ENCODE assay signal across 7 mouse cellular contexts in genomic region chr9:62838146-62838505, GRCm38 (mm10). TPM values are rescaled to one million over a fixed set of nuclear protein-coding genes. Genes with fewer than 3 reads are reported as not detected.
DNase-seq lines count a peak whose midpoint lies in the region; ATAC-seq and TF ChIP-seq lines count a peak whose summit lies in the region.

No protein-coding gene starts in this region.

- TF ChIP-seq POLR2A in small intestine, adult 2 months (IDR thresholded peaks at IDR 0.05; ENCODE audit: low read depth, low read length), result no peak

- H3K4me3 ChIP-seq in lung, postnatal 0 days (ENCODE audit: low read depth, low read length), result peak overlapping the region; percentile 69
- peak overlapping the region; percentile 71 for H3K4me3 ChIP-seq in forebrain, embryonic 10.5 days
- peak overlapping the region; percentile 66 for H3K4me3 ChIP-seq in limb, embryonic 12.5 days (replicated peaks)
- H3K4me3 ChIP-seq in small intestine, adult 2 months (ENCODE audit: low read depth, low read length), result peak overlapping the region; percentile 81

- no peak for DNase-seq in lung, postnatal 0 days (ENCODE audit: low spot score)
- DNase-seq in lung, postnatal 4 days, result no peak
- DNase-seq in forebrain, embryonic 10.5 days (ENCODE audit: extremely low spot score, low spot score), result no peak
- DNase-seq in natural killer cell, adult 2 months (ENCODE audit: low spot score in 2 of 2), result no peak
- no peak for DNase-seq in MN1 (ENCODE audit: low spot score)

- peaks cover 8% of the 10 kb centered on the region; the same call in 1 of the 2 replicates for H3K4me1 ChIP-seq in lung, postnatal 0 days (ENCODE audit: insufficient read depth, low read depth, low read length)
- peaks cover 44% of the 10 kb centered on the region for H3K4me1 ChIP-seq in forebrain, embryonic 10.5 days
- H3K4me1 ChIP-seq in limb, embryonic 12.5 days (replicated peaks), result peaks cover 23% of the 10 kb centered on the region
- peaks cover 15% of the 10 kb centered on the region; the same call in 1 of the 2 replicates for H3K4me1 ChIP-seq in small intestine, adult 2 months (ENCODE audit: control insufficient read depth, insufficient read depth, insufficient read length, low read length)

- 7% methylated on average over 8 of the region's 8 CpGs for WGBS in lung, postnatal 0 days
- WGBS in forebrain, embryonic 10.5 days, result 20% methylated on average over 8 of the region's 8 CpGs
- WGBS in limb, embryonic 12.5 days, result 16% methylated on average over 8 of the region's 8 CpGs
- WGBS in small intestine, adult 2 months, result 17% methylated on average over 8 of the region's 8 CpGs

- ATAC-seq in lung, postnatal 0 days, result no peak
- no peak for ATAC-seq in limb, embryonic 12.5 days (ENCODE audit: insufficient number of reproducible peaks, insufficient read depth, low FRiP score, low TSS enrichment, low read depth)

- H3K27ac ChIP-seq in lung, postnatal 0 days (ENCODE audit: low read length), result 0 out of 2 replicates have a peak overlapping the region, but pooled peaks have one; percentile 40
- peak overlapping the region; percentile 94 for H3K27ac ChIP-seq in forebrain, embryonic 10.5 days
- H3K27ac ChIP-seq in limb, embryonic 12.5 days, result peak overlapping the region; percentile 92
- H3K27ac ChIP-seq in small intestine, adult 2 months (ENCODE audit: insufficient read depth, low read depth, low read length), result 0 out of 2 replicates have a peak overlapping the region, but pooled peaks have one; percentile 26

- no peaks in the 10 kb centered on the region for H3K36me3 ChIP-seq in lung, postnatal 0 days (ENCODE audit: insufficient read depth, low read length)
- H3K36me3 ChIP-seq in forebrain, embryonic 10.5 days (replicated peaks), result peaks cover 9% of the 10 kb centered on the region
- H3K36me3 ChIP-seq in limb, embryonic 12.5 days, result no peaks in the 10 kb centered on the region
- H3K36me3 ChIP-seq in small intestine, adult 2 months (ENCODE audit: control insufficient read depth, insufficient read depth, low read length), result no peaks in the 10 kb centered on the region

- H3K27me3 ChIP-seq in lung, postnatal 0 days (replicated peaks; ENCODE audit: insufficient read depth, low read length), result no peaks in the 10 kb centered on the region
- H3K27me3 ChIP-seq in forebrain, embryonic 10.5 days (ENCODE audit: poor library complexity, severe bottlenecking), result no peaks in the 10 kb centered on the region
- H3K27me3 ChIP-seq in limb, embryonic 12.5 days, result no peaks in the 10 kb centered on the region
- H3K27me3 ChIP-seq in small intestine, adult 2 months (ENCODE audit: control insufficient read depth, insufficient read depth, low read length), result no peaks in the 10 kb centered on the region

- peak overlapping the region; percentile 89 for H3K4me2 ChIP-seq in lung, postnatal 0 days (replicated peaks; ENCODE audit: low read depth, low read length)
- H3K4me2 ChIP-seq in limb, embryonic 12.5 days, result peak overlapping the region; percentile 65

- no peak for TF ChIP-seq CTCF in lung, postnatal 0 days (IDR thresholded peaks at IDR 0.05)
- TF ChIP-seq CTCF in small intestine, adult 2 months (IDR thresholded peaks at IDR 0.05; ENCODE audit: extremely low read depth, insufficient read length, insufficient replicate concordance, low read depth, low read length), result no peak

- no peak overlapping the region for H3K9ac ChIP-seq in lung, postnatal 0 days (replicated peaks; ENCODE audit: low read depth)
- 0 out of 2 replicates have a peak overlapping the region, but pooled peaks have one; percentile 35 for H3K9ac ChIP-seq in limb, embryonic 12.5 days (replicated peaks)

- no peaks in the 10 kb centered on the region for H3K9me3 ChIP-seq in lung, postnatal 0 days (ENCODE audit: low read length)
- no peaks in the 10 kb centered on the region for H3K9me3 ChIP-seq in forebrain, embryonic 10.5 days
- H3K9me3 ChIP-seq in limb, embryonic 12.5 days, result no peaks in the 10 kb centered on the region

- no peak for TF ChIP-seq EP300 in lung, postnatal 0 days (IDR thresholded peaks at IDR 0.05)

RNA-seq across cellular contexts. Expression of gene Cln6, which starts 0.5 kb away (rescaled TPM):
- 19.1 and 20.3 TPM in 2 replicates for polyA plus RNA-seq in lung, postnatal 0 days (2015; fragmentation: Nextera tagmentation; extraction: Ambion mirVana)
- polyA plus RNA-seq in forebrain, embryonic 10.5 days (2016; fragmentation: Nextera tagmentation; extraction: Ambion mirVana), result 14.9 and 16.5 TPM in 2 replicates
- 13.4 and 14.2 TPM in 2 replicates for polyA plus RNA-seq in limb, embryonic 12.5 days (2016; fragmentation: Nextera tagmentation; extraction: Ambion mirVana)
- 25.0 and 51.2 TPM in 2 replicates for polyA plus RNA-seq in small intestine, adult 2 months (2012; rRNA removed)

RNA-seq across cellular contexts. Expression of gene Calml4, which starts 19.8 kb away (rescaled TPM):
- polyA plus RNA-seq in lung, postnatal 0 days (2015; fragmentation: Nextera tagmentation; extraction: Ambion mirVana), result 19.7 and 20.6 TPM in 2 replicates
- 0.21 and 0.48 TPM in 2 replicates for polyA plus RNA-seq in forebrain, embryonic 10.5 days (2016; fragmentation: Nextera tagmentation; extraction: Ambion mirVana)
- 3.8 and 4.1 TPM in 2 replicates for polyA plus RNA-seq in limb, embryonic 12.5 days (2016; fragmentation: Nextera tagmentation; extraction: Ambion mirVana)
- 73.8 and 101 TPM in 2 replicates for polyA plus RNA-seq in small intestine, adult 2 months (2012; rRNA removed)

RNA-seq across cellular contexts. Expression of gene Fem1b, which starts 26.4 kb away (rescaled TPM):
- 9.2 and 10.8 TPM in 2 replicates for polyA plus RNA-seq in lung, postnatal 0 days (2015; fragmentation: Nextera tagmentation; extraction: Ambion mirVana)
- polyA plus RNA-seq in forebrain, embryonic 10.5 days (2016; fragmentation: Nextera tagmentation; extraction: Ambion mirVana), result 33.8 and 35.2 TPM in 2 replicates
- polyA plus RNA-seq in limb, embryonic 12.5 days (2016; fragmentation: Nextera tagmentation; extraction: Ambion mirVana), result 30.4 and 31.6 TPM in 2 replicates
- 3.0 and 4.7 TPM in 2 replicates for polyA plus RNA-seq in small intestine, adult 2 months (2012; rRNA removed)

Comparison
In these comparisons a context has a peak if more than half of its experiments do, and no peak if none do; other contexts are left out.
1. H3K27ac ChIP-seq: peak in every context shown above with its lines; median percentile 94 in forebrain, embryonic 10.5 days; 92 in limb, embryonic 12.5 days; 40 in lung, postnatal 0 days; 26 in small intestine, adult 2 months.